Mouse (Mus musculus): Measurements from ENCODE around the gene Tlr9.

DNA sequence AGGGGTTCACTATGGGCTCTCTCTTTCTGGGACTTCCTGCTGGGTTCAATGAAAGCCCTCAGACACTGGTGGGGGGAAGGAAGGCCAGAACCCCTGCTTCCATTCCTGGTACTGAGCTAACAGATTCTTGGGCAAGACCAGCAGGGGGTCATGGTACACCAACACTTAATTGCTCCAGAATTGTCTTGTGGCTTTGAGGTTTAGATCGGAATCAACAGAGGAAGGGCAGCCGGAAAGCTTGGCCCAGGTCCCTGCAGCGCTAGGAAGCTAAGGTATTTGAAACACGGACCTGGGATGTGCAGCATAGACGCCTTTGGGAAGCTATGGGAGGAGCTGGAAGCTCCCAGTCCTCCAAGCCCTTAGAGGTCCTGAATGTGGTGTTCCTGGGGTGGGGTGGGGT is 36.6 kb downstream of the Tlr9 start:
- no peak for TF ChIP-seq POLR2A (IDR thresholded peaks at IDR 0.05; ENCODE audit: borderline replicate concordance, control insufficient read depth, low read depth, low read length)
- TF ChIP-seq CTCF (IDR thresholded peaks at IDR 0.05; ENCODE audit: control insufficient read depth, insufficient read depth, low read length): no peak

All from bone marrow, adult 2 months (tissue).